Mouse (Mus musculus) inflammation-experienced regulatory T-cells, adult 16 weeks (primary cell): Measurements from ENCODE around the gene Ifit3b. TPM values are rescaled to one million over a fixed set of nuclear protein-coding genes. Genes with fewer than 3 reads are reported as not detected.

ENCODE experiments used
- polyA plus RNA-seq: library from polyadenylated mRNA; unstranded; fragments of 100-300 nt; shearing (Covaris generic); gene quantifications from one replicate; pipeline ENCODE4 v1.2.1, GENCODE M21; 2017

Gene Ifit3b
- 3.4 TPM for polyA plus RNA-seq

GRCm38 (mm10) chr19:34607237-34608051 is at the start of gene Ifit3b:
Ifit3b (plus strand) TSS chr19:34607970.

GRCm38 (mm10) chr19:34583126-34583766 is 24.5 kb upstream of the Ifit3b start, which contains the start of gene Ifit3:
Ifit3 (plus strand) TSS chr19:34583531.

GRCm38 (mm10) chr19:34601888-34602287 is 5.9 kb upstream of the Ifit3b start, which contains the start of gene Ifit1bl1:
Ifit1bl1 (minus strand) TSS chr19:34601956.

GRCm38 (mm10) chr19:34640623-34641022 is 32.9 kb downstream of the Ifit3b start, which contains the start of the genes Ifit1bl2 and Ifit1:
Ifit1bl2 (minus strand) TSS chr19:34640743.
Ifit1 (plus strand) TSS chr19:34640871.

Other genes with a start within 250 kb of the Ifit3b start
- not detected for gene Ch25h, start 132.8 kb upstream of the Ifit3b start, polyA plus RNA-seq
- 99.3 TPM for gene Lipa, start 80.5 kb upstream of the Ifit3b start, polyA plus RNA-seq
- gene Ifit2, start 57.3 kb upstream of the Ifit3b start, polyA plus RNA-seq, result 40.6 TPM
- gene Ifit3, start 24.4 kb upstream of the Ifit3b start, polyA plus RNA-seq, result 16.6 TPM
- gene Ifit1bl1, start 6.0 kb upstream of the Ifit3b start, polyA plus RNA-seq, result 114 TPM
- gene Ifit1bl2, start 32.8 kb downstream of the Ifit3b start, polyA plus RNA-seq, result 1.5 TPM
- gene Ifit1, start 32.9 kb downstream of the Ifit3b start, polyA plus RNA-seq, result 31.5 TPM
- gene Slc16a12, start 139.3 kb downstream of the Ifit3b start, polyA plus RNA-seq, result not detected